Mouse (Mus musculus): ENCODE measurements at regions not wholly inside any gene's neighbourhood (a gene's known extent, or its start where the extent isn't known, plus 50 kb on each side); places are given as distances from the start of the nearest gene placed in this dataset.

GRCm38 (mm10) chr4:56630251-56630650 lies 109.6 kb upstream of the Gm26657 start:
- no peak for ATAC-seq (replicated peaks in 1 of 2; ENCODE audit: insufficient read depth in 1 of 2, low FRiP score in 2 of 2, low TSS enrichment in 1 of 2, low read depth in 1 of 2, poor library complexity in 2 of 2, severe bottlenecking in 2 of 2)

- no peak for ATAC-seq (replicated peaks in 1 of 2; ENCODE audit: insufficient read depth in 1 of 2, low FRiP score in 2 of 2, low TSS enrichment in 1 of 2, low read depth in 1 of 2, poor library complexity in 2 of 2, severe bottlenecking in 2 of 2)
These were observed 112.7 kb upstream of the Gm26657 start for GRCm38 (mm10) chr4:56627206-56627605.

- no peak for ATAC-seq (replicated peaks in 1 of 2; ENCODE audit: insufficient read depth in 1 of 2, low FRiP score in 2 of 2, low TSS enrichment in 1 of 2, low read depth in 1 of 2, poor library complexity in 2 of 2, severe bottlenecking in 2 of 2)
These were observed 118.1 kb upstream of the Gm26657 start for GRCm38 (mm10) chr4:56621782-56622181.

GRCm38 (mm10) chr4:56621356-56621755 lies 118.5 kb upstream of the Gm26657 start:
- no peak for ATAC-seq (replicated peaks in 1 of 2; ENCODE audit: insufficient read depth in 1 of 2, low FRiP score in 2 of 2, low TSS enrichment in 1 of 2, low read depth in 1 of 2, poor library complexity in 2 of 2, severe bottlenecking in 2 of 2)

GRCm38 (mm10) chr4:56620628-56621027 lies 119.2 kb upstream of the Gm26657 start:
- no peak for ATAC-seq (replicated peaks in 1 of 2; ENCODE audit: insufficient read depth in 1 of 2, low FRiP score in 2 of 2, low TSS enrichment in 1 of 2, low read depth in 1 of 2, poor library complexity in 2 of 2, severe bottlenecking in 2 of 2)

- no peak for ATAC-seq (replicated peaks in 1 of 2; ENCODE audit: insufficient read depth in 1 of 2, low FRiP score in 2 of 2, low TSS enrichment in 1 of 2, low read depth in 1 of 2, poor library complexity in 2 of 2, severe bottlenecking in 2 of 2)
These were observed 120.1 kb upstream of the Gm26657 start for GRCm38 (mm10) chr4:56619803-56620202.

GRCm38 (mm10) chr4:56619054-56619453 lies 120.8 kb upstream of the Gm26657 start:
- ATAC-seq (replicated peaks in 1 of 2; ENCODE audit: insufficient read depth in 1 of 2, low FRiP score in 2 of 2, low TSS enrichment in 1 of 2, low read depth in 1 of 2, poor library complexity in 2 of 2, severe bottlenecking in 2 of 2) = peak; percentile 95 to 98

- no peak for ATAC-seq (replicated peaks in 1 of 2; ENCODE audit: insufficient read depth in 1 of 2, low FRiP score in 2 of 2, low TSS enrichment in 1 of 2, low read depth in 1 of 2, poor library complexity in 2 of 2, severe bottlenecking in 2 of 2)
These were observed 121.4 kb upstream of the Gm26657 start for GRCm38 (mm10) chr4:56618433-56618832.

GRCm38 (mm10) chr4:56617661-56618360 lies 122.1 kb upstream of the Gm26657 start:
- no peak for ATAC-seq (replicated peaks in 1 of 2; ENCODE audit: insufficient read depth in 1 of 2, low FRiP score in 2 of 2, low TSS enrichment in 1 of 2, low read depth in 1 of 2, poor library complexity in 2 of 2, severe bottlenecking in 2 of 2)

GRCm38 (mm10) chr4:56612325-56612724 lies 127.5 kb upstream of the Gm26657 start:
- ATAC-seq (replicated peaks in 1 of 2; ENCODE audit: insufficient read depth in 1 of 2, low FRiP score in 2 of 2, low TSS enrichment in 1 of 2, low read depth in 1 of 2, poor library complexity in 2 of 2, severe bottlenecking in 2 of 2) = no peak

GRCm38 (mm10) chr4:56611751-56612150 lies 128.1 kb upstream of the Gm26657 start:
- no peak for ATAC-seq (replicated peaks in 1 of 2; ENCODE audit: insufficient read depth in 1 of 2, low FRiP score in 2 of 2, low TSS enrichment in 1 of 2, low read depth in 1 of 2, poor library complexity in 2 of 2, severe bottlenecking in 2 of 2)

GRCm38 (mm10) chr4:56610273-56610672 lies 129.6 kb upstream of the Gm26657 start:
- no peak for ATAC-seq (replicated peaks in 1 of 2; ENCODE audit: insufficient read depth in 1 of 2, low FRiP score in 2 of 2, low TSS enrichment in 1 of 2, low read depth in 1 of 2, poor library complexity in 2 of 2, severe bottlenecking in 2 of 2)

GRCm38 (mm10) chr4:56608701-56609100 lies 131.2 kb upstream of the Gm26657 start:
- ATAC-seq (replicated peaks in 1 of 2; ENCODE audit: insufficient read depth in 1 of 2, low FRiP score in 2 of 2, low TSS enrichment in 1 of 2, low read depth in 1 of 2, poor library complexity in 2 of 2, severe bottlenecking in 2 of 2) = no peak

GRCm38 (mm10) chr4:56598398-56598797 lies 141.5 kb upstream of the Gm26657 start:
- ATAC-seq (replicated peaks in 1 of 2; ENCODE audit: insufficient read depth in 1 of 2, low FRiP score in 2 of 2, low TSS enrichment in 1 of 2, low read depth in 1 of 2, poor library complexity in 2 of 2, severe bottlenecking in 2 of 2) = no peak

GRCm38 (mm10) chr4:56597931-56598330 lies 141.9 kb upstream of the Gm26657 start:
- no peak for ATAC-seq (replicated peaks in 1 of 2; ENCODE audit: insufficient read depth in 1 of 2, low FRiP score in 2 of 2, low TSS enrichment in 1 of 2, low read depth in 1 of 2, poor library complexity in 2 of 2, severe bottlenecking in 2 of 2)

- ATAC-seq (replicated peaks in 1 of 2; ENCODE audit: insufficient read depth in 1 of 2, low FRiP score in 2 of 2, low TSS enrichment in 1 of 2, low read depth in 1 of 2, poor library complexity in 2 of 2, severe bottlenecking in 2 of 2) = no peak
These were observed 157.5 kb upstream of the Gm26657 start for GRCm38 (mm10) chr4:56582405-56582804.

- ATAC-seq (replicated peaks in 1 of 2; ENCODE audit: insufficient read depth in 1 of 2, low FRiP score in 2 of 2, low TSS enrichment in 1 of 2, low read depth in 1 of 2, poor library complexity in 2 of 2, severe bottlenecking in 2 of 2) = no peak
These were observed 162.9 kb upstream of the Gm26657 start for GRCm38 (mm10) chr4:56576837-56577548.

- ATAC-seq (replicated peaks in 1 of 2; ENCODE audit: insufficient read depth in 1 of 2, low FRiP score in 2 of 2, low TSS enrichment in 1 of 2, low read depth in 1 of 2, poor library complexity in 2 of 2, severe bottlenecking in 2 of 2) = no peak
These were observed 187.7 kb upstream of the Gm26657 start for GRCm38 (mm10) chr4:56552126-56552525.
